Mouse (Mus musculus) thymus, adult 18-20 months (tissue): ENCODE measurements around the gene Chmp6.

Experiments
- DNase-seq, 2 experiments: peaks; one replicate each; pipeline ENCODE4 v3.0.0; 2022; ENCODE audit warnings: mixed read lengths in 2 of 2

The Chmp6 gene

DNA sequence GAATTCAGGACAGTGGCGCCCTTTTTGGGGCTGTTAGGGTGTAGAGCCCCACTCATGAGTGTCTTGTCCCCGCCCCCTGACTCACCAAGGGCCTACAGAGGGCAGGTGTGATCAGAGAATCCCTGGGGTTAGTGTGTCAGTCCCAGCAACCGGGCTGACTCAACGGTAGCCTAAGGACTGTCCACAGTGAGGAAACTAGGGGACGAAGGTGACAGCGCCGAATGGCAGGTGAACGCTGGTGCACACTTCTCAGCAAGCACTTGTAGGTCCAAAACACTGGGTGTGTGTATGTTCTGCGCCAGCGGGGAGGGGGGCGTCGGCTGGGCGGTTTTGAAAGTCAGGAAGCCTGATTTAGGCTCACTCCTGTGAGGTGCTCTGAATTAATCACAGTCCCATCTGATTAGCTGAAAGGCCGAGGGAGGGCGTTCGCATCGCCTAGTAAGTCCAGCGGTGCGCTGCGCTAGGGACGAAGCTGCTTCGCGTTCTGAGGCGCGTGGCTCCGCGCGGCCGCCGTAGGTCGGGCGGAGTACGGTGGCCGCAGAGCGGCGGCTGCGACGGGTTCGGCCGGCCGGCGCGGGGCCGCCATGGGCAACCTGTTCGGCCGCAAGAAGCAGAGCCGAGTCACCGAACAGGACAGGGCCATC lies at the start of gene Chmp6:
Gene Chmp6 (plus strand): TSS at position 151 of the 644 bp plus-strand sequence.
- peak; percentile 53 to 69 for DNase-seq

GRCm38 (mm10) chr11:119866837-119867236 lies 46.4 kb upstream of the Chmp6 start:
- no peak for DNase-seq

DNA sequence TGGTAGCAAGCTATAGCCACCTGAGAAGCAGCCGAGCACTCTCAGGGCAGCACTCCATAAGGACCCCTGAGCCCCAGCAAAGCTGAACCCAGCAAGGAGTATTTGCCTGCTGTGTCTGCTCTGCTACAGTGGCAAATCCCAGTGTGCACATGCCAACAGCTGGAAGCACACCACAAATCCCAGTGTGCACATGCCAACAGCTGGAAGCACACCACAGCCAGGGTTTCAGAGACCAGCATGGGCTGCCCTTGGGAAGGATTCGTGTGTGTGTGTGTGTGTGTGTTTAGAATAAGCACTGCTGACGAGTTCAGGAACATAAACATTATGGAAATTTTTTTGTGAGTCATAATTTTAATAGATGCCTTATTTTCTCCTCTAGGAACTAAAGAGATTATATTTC lies 45.1 kb upstream of the Chmp6 start:
- DNase-seq = no peak

GRCm38 (mm10) chr11:119868556-119868955 lies 44.7 kb upstream of the Chmp6 start:
- DNase-seq = no peak

GRCm38 (mm10) chr11:119871141-119871540 lies 42.1 kb upstream of the Chmp6 start:
- DNase-seq = peak in 1 of 2 experiments; percentile 26

DNA sequence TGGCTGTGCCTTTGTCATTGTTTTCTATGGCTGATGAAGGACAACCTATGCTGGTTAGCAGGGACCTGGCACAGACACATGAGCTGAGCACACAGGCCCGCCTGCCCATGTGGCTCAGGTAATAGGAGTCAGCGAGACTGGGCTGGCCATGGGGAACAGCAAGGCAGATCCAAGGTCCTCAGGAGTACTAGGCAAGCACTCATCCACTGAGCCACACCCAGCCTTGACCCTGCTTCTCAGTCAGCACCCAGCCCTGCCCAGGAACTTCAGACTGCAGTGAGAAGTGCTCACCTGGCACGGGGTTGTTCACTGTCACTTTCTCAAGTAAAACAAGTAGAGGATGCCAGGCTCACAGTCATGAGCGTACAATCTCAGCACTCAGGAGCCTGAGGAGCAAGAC lies 39.6 kb upstream of the Chmp6 start:
- DNase-seq = no peak

- DNase-seq = no peak
Measured at GRCm38 (mm10) chr11:119874841-119875240, 38.4 kb upstream of the Chmp6 start.

GRCm38 (mm10) chr11:119875685-119876084 lies 37.6 kb upstream of the Chmp6 start:
- no peak for DNase-seq

DNA sequence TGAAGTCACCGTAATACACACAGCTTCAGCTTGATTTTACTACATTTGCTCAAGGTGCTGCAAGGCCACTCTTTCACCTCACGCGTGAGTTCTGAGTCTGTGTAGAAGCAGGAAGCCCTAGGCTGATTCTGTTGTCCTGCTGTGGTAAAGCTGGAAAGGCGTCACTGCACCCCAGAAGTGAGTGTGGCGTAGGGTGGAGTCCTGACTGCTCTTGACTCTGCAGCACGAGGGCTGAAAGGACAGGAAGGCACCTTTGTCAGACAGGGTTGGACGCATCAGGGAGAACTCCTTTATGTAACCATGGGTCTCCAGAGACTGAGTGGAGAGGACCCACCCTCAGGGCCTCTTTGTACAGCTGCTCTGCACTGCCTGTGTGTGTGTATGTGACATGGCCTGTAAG lies 36.1 kb upstream of the Chmp6 start:
- no peak for DNase-seq

- DNase-seq = no peak
Measured at GRCm38 (mm10) chr11:119879573-119879972, 33.7 kb upstream of the Chmp6 start.

- DNase-seq = no peak
Measured at GRCm38 (mm10) chr11:119883646-119884045, 29.6 kb upstream of the Chmp6 start.

- no peak for DNase-seq
Measured at GRCm38 (mm10) chr11:119889966-119890365, 23.3 kb upstream of the Chmp6 start.

GRCm38 (mm10) chr11:119891601-119892215 lies 21.5 kb upstream of the Chmp6 start:
- DNase-seq = no peak

DNA sequence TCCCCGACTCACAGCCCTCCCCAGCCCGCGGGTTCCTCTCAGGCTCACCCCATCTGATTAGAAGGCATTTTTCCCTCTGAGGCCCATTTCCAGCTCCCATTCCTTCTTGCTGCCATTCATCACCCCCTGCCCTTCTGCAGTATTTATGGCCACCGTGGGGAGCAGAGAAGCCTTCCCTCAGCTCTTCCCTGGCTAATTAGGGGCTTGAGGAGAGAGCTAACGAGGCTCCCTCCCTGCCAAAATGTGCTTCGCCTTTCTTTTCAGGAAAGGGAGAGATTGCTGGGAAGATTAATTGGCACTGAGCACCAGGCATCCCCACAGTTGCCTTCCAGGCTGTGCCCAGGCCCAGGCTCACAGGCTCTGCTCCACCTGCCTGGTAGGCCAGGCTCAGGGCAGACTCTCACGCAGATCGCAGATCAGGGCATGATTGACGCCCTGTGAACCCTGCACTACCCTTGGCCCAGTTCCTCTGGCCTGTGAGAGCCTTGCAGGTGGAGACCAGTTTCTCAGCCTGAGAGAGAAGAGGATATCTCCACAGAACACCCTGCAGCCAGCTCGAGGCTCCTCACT lies 19.5 kb upstream of the Chmp6 start:
- DNase-seq = no peak

- DNase-seq = no peak
Measured at GRCm38 (mm10) chr11:119894634-119895033, 18.6 kb upstream of the Chmp6 start.

DNA sequence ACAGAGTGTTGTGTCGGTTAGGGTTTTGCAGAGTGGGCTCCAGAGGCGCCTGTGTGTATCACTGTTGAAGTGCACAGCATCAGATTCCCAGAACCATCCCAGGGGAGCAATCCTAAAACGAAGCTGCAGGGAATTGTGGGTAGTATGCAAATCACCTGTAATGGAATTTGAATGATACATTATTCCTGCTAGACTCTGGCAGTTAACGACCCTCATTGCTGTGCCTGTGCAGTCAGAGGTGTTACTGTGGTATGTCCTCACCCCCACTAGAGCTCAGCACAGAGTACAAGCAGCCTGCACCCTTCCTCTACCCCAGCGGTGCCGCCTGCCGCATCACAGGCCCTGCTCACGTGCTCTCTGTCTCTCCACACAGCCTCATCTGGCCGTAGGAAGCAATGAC lies 16.2 kb upstream of the Chmp6 start:
- DNase-seq = no peak

DNA sequence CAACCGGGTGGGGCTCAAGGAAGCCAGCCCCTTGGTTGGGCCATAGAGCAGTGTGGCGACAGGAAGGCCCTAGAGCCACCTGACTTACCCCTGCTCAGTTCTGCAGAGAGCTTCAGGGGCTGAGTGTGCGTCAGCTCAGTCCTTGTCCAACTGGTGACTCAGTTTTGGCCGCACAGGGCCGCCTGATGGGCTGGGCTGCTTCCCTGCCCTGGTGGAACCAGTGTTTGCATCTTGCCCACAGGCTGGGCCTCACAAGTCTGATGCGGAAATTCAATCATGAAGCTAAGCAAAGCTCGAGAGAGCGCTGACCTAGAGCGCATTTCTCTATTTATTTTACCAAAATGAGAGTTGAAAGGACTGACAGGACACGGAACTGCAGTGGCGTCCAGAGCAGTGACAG lies 14.3 kb upstream of the Chmp6 start:
- DNase-seq = no peak

- DNase-seq = no peak
Measured at GRCm38 (mm10) chr11:119901174-119901573, 12.1 kb upstream of the Chmp6 start.

DNA sequence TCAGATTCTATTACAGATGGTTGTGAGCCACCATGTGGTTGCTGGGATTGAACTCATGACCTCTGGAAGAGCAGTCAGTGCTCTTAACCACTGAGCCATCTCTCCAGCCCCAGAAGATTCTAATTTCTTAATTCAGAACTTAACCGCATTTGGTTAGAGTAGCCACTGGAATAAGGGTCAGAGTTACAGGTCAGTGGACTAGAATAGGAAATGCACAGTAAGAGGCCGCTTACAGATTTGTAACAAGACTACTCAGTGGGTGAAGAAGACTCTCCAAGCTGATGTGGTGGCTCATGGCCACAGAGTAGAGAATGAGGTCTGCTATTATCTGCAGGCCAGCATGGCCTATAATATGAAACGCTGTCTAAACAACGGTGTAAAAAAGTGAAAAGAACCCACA lies 10.3 kb upstream of the Chmp6 start:
- no peak for DNase-seq

DNA sequence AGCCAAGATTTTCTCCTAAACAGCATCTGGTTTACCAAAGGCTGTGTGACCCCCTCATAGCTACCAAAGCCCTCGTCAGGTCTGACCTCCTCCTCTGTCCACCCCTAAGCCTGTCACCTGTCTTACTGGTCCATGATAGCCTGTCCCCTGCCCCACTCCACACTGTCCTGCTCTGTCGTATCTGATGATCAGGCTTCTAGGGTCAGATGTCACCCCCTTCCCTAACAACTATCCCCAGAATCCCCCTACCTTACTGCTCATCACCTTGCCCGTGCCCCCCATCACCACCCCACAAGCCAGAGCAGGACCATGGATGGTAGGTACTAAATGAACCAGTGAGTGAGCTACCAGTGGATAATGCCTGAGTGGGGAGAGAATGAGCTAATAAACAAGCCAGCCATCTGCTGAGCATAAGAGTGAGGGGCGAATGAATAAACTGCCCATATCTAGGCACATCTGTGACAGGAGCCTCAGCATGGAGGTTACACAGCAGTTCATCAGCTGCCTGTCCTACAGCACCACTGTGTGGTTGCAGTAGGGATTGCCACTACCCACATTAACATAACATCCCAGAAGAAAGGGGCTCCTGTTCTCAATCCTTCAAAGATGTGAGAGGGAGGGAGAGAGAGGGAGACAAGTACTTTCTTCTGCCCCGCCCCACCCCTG lies 8.5 kb upstream of the Chmp6 start:
- DNase-seq = peak in 1 of 2 experiments; percentile 41

GRCm38 (mm10) chr11:119905794-119906193 lies 7.4 kb upstream of the Chmp6 start:
- no peak for DNase-seq

- no peak for DNase-seq
Measured at GRCm38 (mm10) chr11:119907006-119907650, 6.1 kb upstream of the Chmp6 start.

- no peak for DNase-seq
Measured at GRCm38 (mm10) chr11:119907711-119908110, 5.5 kb upstream of the Chmp6 start.
